Mouse (Mus musculus) retina, embryonic 14.5 days (tissue): Measurements from ENCODE around the gene Trim8.
A peak's percentile ranks its signal among the peaks of the same experiment; 100 is the strongest.

Experiments
- DNase-seq: peaks from one replicate; pipeline ENCODE4 v3.0.0-alpha.2; 2015; ENCODE audit warnings: low spot score

Trim8 gene

DNA sequence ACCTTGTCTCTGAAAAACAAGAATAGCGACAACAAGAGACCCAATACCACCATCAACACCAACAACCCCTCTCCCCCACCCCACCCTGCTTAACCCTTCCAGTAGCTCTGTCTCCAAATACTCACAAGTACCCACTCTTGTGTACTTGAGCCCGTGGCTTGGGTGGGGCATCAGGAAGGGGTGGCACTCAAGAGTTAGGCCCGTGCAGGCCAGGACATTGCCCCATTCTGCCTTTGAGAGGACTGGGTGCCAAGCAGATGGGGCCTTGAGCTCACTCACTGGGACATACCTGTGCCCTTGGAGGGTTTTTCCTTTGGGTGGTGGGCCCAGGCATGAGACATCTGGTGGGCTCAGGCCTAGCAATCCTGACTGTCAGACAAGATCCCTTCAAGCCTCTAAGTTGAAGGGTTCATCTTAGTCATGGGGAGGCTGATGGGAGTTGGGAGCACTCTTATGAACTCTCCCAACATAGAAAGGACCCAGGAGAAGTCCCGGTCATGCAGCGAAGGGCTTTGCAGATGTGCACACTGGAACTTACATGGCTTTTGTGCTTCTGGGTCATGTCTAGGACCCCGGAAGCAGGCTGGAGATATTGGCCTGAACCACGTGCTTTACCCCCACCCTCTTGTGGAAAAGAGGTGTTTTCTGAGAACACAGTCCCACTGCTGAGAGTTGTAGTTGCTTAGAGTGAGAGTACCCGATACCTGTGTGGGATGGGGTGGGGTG is 4.3 kb downstream of the Trim8 start:
- no peak for DNase-seq

GRCm38 (mm10) chr19:46506372-46506717 is 4.8 kb downstream of the Trim8 start:
- DNase-seq: no peak

GRCm38 (mm10) chr19:46507181-46507581 is 5.7 kb downstream of the Trim8 start:
- DNase-seq: peak; percentile 56

- DNase-seq: no peak
Measured at GRCm38 (mm10) chr19:46507806-46508205, 6.3 kb downstream of the Trim8 start.

GRCm38 (mm10) chr19:46508738-46509137 is 7.2 kb downstream of the Trim8 start:
- DNase-seq: no peak

DNA sequence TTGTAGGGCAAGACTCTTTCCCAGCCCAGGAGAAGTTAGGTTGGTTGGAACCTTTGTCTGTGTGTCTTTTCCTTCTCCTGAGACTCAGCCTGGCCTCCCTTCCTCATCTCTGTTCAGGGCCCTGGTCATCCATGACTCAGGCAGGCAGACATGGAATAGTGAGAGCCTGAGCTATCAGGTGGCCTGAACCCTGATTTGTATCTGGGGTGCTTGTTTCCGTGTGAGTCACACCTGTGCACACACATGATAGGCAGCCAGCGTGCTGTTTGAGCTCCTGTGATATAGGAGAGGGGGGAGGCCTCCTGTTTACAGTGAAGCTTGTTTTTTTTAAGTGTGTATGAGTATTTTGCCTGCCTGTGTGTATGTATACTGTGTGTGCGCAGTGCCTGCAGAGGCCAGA is 7.7 kb downstream of the Trim8 start:
- no peak for DNase-seq

- DNase-seq: no peak
Measured at GRCm38 (mm10) chr19:46509736-46510135, 8.2 kb downstream of the Trim8 start.

DNA sequence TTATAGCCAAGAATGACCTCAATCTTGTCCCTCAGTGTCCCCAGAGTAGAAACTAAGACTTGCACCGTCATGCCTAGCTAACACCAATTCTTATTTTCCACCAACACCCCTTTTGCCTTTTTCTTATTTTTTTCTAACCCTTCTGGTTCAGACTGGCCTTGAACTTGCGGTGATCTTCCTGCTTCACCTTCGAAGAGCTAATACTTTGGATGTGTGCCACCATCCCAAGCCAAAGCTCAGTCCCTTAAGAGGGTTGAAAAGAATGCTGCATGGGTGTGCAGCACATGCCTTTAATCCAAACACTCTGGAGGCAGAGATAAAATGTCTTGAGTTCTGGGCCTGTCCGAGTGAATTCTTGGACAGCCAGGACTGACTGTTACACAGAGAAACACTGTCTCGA is 8.9 kb downstream of the Trim8 start:
- DNase-seq: no peak

- no peak for DNase-seq
Measured at GRCm38 (mm10) chr19:46510824-46511223, 9.3 kb downstream of the Trim8 start.

DNA sequence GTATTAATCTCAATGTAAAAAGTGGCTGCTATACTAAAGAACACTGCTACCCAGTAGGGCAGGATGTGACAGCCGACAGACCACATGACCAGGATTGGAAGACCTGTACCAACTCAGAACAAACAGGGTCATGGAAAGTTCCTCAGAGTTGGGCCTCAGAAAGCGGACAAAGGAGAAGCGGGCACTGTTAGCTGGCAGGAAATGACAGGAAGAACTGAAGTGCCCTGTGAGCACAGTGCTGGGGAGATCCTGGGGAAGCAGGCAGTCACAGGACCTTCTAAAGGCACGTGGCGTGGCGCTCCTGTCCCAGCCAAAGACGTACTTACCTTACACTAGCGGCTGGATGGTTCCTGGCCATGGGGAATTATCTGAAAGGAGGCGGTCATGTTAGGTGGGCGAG is 9.8 kb downstream of the Trim8 start:
- DNase-seq: no peak

- DNase-seq: no peak
Measured at GRCm38 (mm10) chr19:46514387-46514786, 12.9 kb downstream of the Trim8 start.

DNA sequence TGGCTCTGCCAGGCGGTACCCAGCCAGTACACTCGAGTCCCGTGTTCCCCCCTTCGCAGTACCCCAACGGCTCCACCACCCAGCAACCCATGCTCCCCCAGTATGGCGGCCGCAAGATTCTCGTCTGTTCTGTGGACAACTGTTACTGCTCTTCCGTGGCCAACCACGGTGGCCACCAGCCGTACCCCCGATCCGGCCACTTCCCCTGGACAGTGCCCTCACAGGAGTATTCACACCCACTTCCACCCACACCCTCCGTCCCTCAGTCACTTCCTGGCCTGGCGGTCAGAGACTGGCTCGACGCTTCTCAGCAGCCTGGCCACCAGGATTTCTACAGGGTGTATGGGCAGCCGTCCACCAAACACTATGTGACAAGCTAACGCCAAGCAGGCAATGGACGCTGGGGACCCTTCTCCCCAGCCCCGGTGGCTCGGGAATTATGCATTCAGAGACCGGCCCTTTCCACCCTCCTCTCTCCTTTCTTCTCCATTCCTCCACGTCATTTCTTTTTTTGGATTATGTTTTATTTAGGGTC is 13.9 kb downstream of the Trim8 start:
- no peak for DNase-seq

DNA sequence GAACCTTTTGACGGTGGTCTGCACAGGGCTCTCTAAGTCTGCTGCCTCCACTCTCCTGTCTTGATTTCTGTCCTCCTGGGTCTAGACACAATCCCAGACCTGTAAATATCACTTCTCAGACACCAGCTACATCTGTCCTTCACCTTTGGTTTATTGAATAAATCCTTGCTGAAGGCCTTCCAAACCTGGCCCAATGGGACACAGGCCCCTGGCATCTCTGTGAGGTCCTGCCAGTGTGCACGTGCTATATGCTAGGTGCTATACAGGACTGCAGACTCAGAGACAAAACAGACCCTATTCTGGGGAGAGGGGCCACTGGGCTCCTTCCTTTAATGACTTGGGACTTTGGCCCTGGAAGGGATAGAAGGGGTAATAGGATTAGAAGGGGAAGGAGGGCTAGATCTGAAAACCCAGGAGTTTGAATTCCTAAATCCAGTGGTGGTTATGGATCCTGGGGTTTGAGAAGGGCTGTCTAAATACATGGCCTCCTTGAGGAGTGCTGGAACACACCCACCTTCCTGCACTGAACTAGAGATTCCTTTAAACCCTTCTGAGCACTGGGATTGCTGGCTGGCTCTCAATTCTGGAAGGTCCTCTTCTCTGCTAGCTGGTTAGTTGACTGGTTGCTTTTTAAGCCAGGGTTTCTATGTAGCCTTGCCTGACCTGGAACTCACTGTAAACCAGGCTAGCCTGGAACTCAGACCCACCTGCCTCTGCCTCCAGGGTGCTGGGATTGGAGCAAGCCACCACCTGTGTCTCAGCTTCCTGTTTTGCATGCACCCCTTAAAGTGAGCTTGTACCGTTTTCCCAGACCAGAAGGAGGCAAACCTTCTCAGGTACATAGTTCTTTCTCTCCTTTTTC is 15.4 kb downstream of the Trim8 start:
- DNase-seq: no peak

- peak; percentile 56 for DNase-seq
Measured at GRCm38 (mm10) chr19:46517529-46518351, 16.2 kb downstream of the Trim8 start.

- peak; percentile 68 for DNase-seq
Measured at GRCm38 (mm10) chr19:46518352-46518787, 16.9 kb downstream of the Trim8 start.

- no peak for DNase-seq
Measured at GRCm38 (mm10) chr19:46518828-46519621, 17.5 kb downstream of the Trim8 start.

GRCm38 (mm10) chr19:46521698-46522097 is 20.2 kb downstream of the Trim8 start:
- DNase-seq: no peak

DNA sequence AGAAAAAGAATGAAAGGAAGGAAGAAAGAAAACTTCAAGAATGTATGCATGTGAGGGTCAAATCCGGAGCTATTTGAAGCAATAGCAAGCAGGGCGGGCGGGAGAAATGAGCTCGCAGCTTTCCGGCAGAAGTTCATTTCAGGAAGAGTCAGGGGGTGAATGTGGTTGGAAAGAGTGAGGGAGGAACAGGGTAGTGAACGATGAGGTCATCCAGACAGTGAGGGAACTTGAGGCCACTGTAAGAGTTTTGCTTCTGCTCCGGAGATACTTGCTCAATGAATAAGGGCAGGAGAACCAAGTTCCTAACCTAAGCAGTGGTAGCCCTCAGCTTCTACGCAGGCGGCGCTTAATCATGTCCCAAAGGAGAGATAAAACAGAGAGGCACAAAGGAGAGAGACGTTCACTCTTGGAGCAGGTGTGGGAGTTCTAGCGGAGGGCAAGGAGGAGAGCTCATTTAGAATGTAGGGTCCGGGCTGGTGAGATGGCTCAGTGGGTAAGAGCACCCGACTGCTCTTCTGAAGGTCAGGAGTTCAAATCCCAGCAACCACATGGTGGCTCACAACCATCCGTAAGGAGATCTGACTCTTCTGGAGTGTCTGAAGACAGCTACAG is 21.0 kb downstream of the Trim8 start:
- no peak for DNase-seq

- no peak for DNase-seq
Measured at GRCm38 (mm10) chr19:46523131-46523479, 21.6 kb downstream of the Trim8 start.

GRCm38 (mm10) chr19:46523480-46524151 is 22.1 kb downstream of the Trim8 start:
- peak; percentile 85 for DNase-seq

- DNase-seq: no peak
Measured at GRCm38 (mm10) chr19:46524152-46524544, 22.6 kb downstream of the Trim8 start.
